Mouse (Mus musculus) forelimb bud, embryonic 11.5 days (tissue): ENCODE results near the gene Dlg2.

Experiments used
- DNase-seq: peaks from one replicate; pipeline ENCODE4 v3.0.0-alpha.2; 2012; ENCODE audit warnings: low read depth, low spot score

Gene Dlg2

GRCm38 (mm10) chr7:92164875-92165518 is 1688.5 kb downstream of the Dlg2 start:
- no peak for DNase-seq

GRCm38 (mm10) chr7:92180029-92180428 is 1703.6 kb downstream of the Dlg2 start:
- no peak for DNase-seq

DNA sequence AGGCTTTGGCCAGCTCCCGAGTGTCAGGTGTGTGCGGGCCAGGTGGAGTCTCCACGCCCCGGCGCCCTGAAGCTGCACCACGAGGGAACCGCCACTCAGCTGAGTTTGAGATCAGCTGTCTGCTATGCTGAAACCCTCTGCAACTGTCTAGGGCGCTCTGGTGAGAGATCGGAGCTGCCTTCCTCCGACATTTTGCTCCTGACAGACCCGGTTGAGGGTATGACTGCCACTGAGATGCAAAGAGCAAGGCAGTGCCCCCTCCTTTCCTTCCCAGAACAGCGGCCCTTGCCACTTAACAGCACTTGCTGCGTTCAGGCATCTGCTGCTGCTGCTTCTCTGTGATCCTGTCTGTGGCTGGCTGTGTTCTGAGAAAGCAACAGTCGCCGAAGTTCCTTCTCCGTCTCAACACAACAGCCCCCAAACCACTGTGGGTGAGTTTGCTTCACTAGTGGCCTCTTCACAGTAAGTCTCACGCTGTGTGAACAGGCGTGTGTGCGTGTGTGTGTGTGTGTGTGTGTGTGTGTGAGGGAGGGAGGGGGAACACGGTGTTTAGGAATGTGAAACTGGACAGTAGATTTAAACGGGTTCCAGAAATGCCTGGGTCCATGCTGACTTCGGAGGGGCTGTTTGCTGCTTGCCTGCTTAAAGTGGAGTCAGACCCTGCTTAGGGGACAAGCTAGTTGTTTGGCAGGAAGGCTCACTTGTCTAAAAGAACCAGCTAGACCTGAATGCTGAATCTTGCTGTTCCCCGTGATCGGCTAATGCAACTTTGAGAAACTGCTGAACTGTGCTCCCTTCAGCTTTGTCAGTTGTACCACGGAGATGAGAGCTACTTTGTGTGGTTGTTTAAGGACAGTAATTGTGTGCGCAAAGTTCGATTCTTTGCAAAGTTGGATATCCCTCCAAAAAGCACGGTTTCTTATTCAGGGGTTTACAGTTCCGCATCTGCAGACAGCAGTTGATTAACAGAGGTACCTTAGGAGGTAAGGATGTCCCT is 1704.4 kb downstream of the Dlg2 start:
- DNase-seq = peak; percentile 16

- peak; percentile 12 for DNase-seq
These were observed 1705.6 kb downstream of the Dlg2 start for GRCm38 (mm10) chr7:92181959-92182612.

- no peak for DNase-seq
These were observed 1708.0 kb downstream of the Dlg2 start for GRCm38 (mm10) chr7:92184371-92185059.

- DNase-seq = no peak
These were observed 1709.9 kb downstream of the Dlg2 start for GRCm38 (mm10) chr7:92186341-92186740.

DNA sequence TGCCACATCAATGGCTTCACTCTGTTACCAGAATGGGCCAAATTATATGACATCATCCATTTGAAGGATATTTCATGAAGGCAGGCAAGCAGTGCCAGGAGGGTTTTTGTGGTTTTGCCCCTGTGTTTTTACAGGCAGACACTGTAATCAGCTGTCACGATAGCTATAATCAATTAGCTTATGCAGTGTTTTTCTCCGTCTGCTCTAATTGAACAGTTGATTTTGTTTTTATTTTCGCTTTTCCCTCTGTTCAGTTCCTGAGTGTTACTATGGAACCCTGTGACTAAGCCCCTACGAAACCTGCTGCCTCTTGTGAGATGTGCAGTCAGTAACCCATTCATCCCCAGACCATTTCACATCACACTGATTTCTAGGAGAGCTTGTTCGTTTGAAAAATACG is 1712.7 kb downstream of the Dlg2 start:
- DNase-seq = no peak

- DNase-seq = no peak
These were observed 1719.5 kb downstream of the Dlg2 start for GRCm38 (mm10) chr7:92196004-92196403.

- no peak for DNase-seq
These were observed 1721.1 kb downstream of the Dlg2 start for GRCm38 (mm10) chr7:92197621-92198020.

GRCm38 (mm10) chr7:92199131-92199530 is 1722.7 kb downstream of the Dlg2 start:
- no peak for DNase-seq

GRCm38 (mm10) chr7:92210701-92211100 is 1734.2 kb downstream of the Dlg2 start:
- DNase-seq = no peak

DNA sequence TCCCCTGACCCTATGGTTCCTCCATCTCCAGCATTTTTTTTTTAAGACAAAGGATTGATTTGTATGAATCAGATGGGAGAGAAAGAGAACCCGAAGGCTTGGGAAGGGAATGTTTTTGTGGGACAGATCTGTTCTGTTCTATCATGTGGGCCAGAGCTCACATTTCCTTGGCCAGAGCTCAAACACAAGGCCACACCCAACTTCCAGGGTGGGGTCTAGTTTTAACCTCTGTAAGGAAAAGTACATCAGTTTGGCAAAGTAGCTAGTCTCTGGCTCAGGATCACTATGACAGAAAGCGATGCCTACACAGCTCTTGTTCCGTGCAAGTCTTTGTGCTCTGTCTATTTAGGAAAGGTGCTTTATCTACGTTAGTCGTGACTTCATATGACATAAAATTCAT is 1737.3 kb downstream of the Dlg2 start:
- DNase-seq = no peak

DNA sequence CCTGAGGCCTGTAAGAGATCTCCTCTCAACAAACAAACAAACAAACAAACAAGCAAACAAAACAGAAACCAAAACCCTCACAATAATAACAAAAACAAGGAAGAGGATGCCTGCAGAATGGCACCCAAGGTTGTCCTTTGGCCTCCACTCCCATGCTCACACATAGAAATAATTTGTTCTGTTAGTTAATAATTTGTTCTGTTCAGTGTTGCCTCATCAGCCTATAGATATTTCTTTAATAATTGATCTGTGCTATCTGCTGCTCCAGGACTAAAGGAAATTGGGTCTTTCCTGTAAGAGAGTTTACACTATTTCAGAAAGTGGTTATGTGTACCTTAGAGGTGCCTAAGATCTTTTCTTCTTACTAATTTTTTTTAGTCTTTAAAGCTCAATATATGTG is 1741.7 kb downstream of the Dlg2 start:
- no peak for DNase-seq

DNA sequence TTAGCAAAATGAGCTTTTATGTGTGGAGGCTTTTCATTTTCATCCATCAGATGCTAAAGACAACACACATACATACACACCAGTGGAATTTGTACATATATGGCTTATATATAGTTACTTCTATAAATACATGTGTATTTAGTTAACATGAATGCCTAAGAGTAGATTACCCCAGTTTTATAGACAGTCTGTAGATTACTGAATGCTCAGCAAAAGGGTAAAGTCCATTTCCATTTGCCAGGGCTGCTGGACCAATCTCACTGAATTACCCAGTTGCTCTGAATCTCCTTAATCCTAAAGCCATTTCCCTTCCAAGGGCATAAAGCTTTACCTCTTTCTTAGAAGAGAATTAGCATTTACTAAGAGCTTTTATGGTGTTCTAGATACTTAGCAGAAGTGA is 1744.1 kb downstream of the Dlg2 start:
- no peak for DNase-seq

- no peak for DNase-seq
These were observed 1758.2 kb downstream of the Dlg2 start for GRCm38 (mm10) chr7:92234476-92235202.

DNA sequence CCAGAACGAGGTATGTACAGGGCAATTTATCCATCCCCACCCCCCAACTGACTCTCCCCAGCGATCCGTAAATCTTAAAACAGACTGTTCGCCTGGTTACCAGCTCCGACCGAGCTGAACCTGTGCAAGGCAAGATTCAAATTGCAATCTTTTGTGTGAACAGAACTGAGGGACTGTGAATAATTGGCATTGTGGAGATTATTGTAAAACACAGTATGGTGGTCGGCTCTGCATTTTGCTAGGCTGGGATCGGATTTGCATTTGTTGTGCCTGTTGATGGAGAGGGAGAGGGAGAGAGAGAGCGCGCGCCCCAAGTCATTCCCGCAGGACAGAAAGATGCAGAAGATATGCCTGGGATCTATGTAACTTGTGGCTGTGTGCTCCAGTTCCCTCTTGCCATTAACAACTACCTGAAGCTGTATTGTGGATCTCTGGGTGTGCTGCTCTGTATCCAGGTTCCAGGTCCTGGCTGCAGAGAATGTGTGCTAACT is 1759.1 kb downstream of the Dlg2 start:
- DNase-seq = peak; percentile 40

DNA sequence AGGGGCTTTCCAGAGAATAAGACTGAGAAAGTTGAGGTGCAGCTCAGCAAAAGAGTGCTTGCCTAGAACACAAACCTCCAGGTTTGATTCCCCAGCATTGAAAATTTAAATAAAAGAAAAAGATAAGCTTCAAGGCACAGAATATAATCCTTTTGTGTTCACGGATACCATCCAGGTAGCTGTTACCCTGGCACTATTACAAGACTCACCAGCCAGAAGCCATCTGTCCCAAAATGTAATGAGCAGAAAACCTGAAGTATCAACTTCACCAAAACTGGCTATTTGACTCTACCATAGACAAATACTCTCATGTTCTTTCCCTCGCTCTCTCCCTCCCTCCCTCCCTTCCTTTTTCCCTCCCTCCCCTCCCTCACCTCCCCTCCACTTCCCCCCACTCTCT is 1764.4 kb downstream of the Dlg2 start:
- no peak for DNase-seq

GRCm38 (mm10) chr7:92247594-92247993 is 1771.1 kb downstream of the Dlg2 start:
- DNase-seq = no peak

DNA sequence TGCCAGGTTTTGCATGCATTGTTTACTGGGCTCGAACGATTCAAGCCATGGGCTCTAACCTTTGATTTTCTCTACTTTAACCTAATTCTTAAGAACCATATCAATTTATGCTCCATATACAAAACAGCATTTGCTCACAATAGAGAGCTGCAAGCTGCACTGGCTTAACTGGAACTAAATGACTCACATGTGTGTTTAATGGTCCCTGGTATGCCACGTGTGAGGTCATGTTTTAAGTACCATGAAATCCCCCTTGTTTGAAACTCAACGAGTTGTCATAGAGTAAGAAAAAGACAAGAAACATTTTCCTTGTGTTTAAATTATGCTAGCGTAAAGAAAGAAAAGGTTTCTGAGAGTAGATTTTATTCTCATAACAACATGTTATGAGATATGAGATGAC is 1772.1 kb downstream of the Dlg2 start:
- no peak for DNase-seq

- no peak for DNase-seq
These were observed 1781.7 kb downstream of the Dlg2 start for GRCm38 (mm10) chr7:92258148-92258547.

DNA sequence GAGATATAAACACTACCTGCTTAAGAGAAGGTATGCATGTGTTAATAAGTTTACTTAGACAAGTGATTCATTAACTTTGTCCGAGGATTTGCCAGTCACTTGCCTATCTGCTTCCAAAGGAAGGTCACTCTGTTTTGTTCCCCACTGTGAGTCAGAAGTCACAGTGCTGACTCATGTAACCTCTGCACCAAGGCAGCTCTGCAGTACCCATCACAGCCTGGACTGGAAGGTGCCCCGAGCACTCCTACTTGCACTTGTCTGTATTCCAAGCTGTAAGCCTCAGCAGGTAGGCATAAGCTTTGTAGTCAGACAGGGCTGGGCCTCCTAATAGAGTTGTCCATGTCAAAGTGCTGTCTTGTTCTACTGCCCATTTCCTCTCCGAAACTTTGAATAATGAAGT is 1782.2 kb downstream of the Dlg2 start:
- no peak for DNase-seq
